Mouse (Mus musculus) splenic B cell, adult 2 months (primary cell): Measurements from ENCODE around the gene Rab11fip4.

ENCODE experiments used
- DNase-seq: peaks from one replicate; pipeline ENCODE4 v3.0.0-alpha.2; 2011; ENCODE audit warnings: low read depth, low spot score
- H3K27me3 ChIP-seq: 2 replicates; pipeline ENCODE4 v1.6.1; 2012; ENCODE audit warnings: mild to moderate bottlenecking, low read length, moderate library complexity, mixed read lengths; ENCODE audit not compliant: control insufficient read depth, poor library complexity, insufficient read depth, severe bottlenecking
- H3K36me3 ChIP-seq: 2 replicates; pipeline ENCODE4 v1.6.1; 2012; ENCODE audit warnings: mild to moderate bottlenecking, low read length, moderate library complexity, mixed read lengths; ENCODE audit not compliant: control insufficient read depth, poor library complexity, insufficient read depth, severe bottlenecking

Gene Rab11fip4

GRCm38 (mm10) chr11:79590664-79591590 is at the start of gene Rab11fip4:
Gene Rab11fip4 (plus strand): TSS chr11:79591212.
- no peak for DNase-seq
- Histone ChIP-seq H3K27me3 (no peaks in the 10 kb centered on the region), H3K36me3 (no peaks in the 10 kb centered on the region)

GRCm38 (mm10) chr11:79552622-79553021 is 38.4 kb upstream of the Rab11fip4 start:
- DNase-seq: no peak
- H3K27me3 ChIP-seq: no peaks in the 10 kb centered on the region
- peaks cover 14% of the 10 kb centered on the region for H3K36me3 ChIP-seq

DNA sequence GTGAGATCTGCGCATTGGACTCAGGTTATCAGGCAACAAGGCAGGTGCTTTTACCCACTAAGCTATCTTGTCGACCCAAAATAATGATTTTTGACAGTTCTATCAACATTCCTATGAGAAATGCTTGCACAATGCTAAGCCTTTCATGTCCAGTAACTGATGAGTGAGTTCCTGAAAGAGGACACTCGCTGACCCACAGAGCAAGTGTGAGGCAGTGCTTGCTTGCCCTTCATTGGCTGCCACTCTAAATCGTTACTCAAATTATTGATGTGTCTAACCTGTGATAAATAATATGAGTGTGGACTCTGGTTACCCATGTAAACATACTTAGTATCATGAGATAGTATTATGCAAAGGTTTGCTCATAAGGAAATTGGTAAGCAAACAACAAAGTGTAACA is 30.5 kb upstream of the Rab11fip4 start:
- peaks cover 6% of the 10 kb centered on the region; the same call in 1 of the 2 replicates for H3K36me3 ChIP-seq
- H3K27me3 ChIP-seq: no peaks in the 10 kb centered on the region
- DNase-seq: no peak

- no peak for DNase-seq
- peaks cover 14% of the 10 kb centered on the region for H3K36me3 ChIP-seq
- H3K27me3 ChIP-seq: no peaks in the 10 kb centered on the region
These were observed 27.5 kb upstream of the Rab11fip4 start for GRCm38 (mm10) chr11:79563493-79563892.

DNA sequence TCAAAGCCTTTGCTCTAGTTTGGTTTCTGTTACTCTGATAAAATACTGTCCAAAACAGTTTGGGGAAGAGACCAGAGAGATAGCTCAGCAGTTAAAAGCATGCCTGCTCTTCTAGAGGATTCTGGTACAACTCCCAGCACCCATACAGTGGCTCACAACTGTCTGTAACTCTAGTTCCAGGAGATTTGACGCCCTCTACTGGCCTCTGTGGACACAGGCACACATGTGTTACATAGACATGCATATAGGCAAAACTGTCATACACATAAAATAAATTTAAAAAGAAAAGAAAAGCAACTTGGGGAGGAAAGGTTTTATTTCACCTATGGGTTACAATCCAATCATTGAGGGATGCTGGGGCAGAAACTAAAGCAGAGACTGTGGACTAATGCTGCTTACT is 24.1 kb upstream of the Rab11fip4 start:
- Histone ChIP-seq H3K36me3 (peaks cover 20% of the 10 kb centered on the region), H3K27me3 (no peaks in the 10 kb centered on the region)
- DNase-seq: no peak

DNA sequence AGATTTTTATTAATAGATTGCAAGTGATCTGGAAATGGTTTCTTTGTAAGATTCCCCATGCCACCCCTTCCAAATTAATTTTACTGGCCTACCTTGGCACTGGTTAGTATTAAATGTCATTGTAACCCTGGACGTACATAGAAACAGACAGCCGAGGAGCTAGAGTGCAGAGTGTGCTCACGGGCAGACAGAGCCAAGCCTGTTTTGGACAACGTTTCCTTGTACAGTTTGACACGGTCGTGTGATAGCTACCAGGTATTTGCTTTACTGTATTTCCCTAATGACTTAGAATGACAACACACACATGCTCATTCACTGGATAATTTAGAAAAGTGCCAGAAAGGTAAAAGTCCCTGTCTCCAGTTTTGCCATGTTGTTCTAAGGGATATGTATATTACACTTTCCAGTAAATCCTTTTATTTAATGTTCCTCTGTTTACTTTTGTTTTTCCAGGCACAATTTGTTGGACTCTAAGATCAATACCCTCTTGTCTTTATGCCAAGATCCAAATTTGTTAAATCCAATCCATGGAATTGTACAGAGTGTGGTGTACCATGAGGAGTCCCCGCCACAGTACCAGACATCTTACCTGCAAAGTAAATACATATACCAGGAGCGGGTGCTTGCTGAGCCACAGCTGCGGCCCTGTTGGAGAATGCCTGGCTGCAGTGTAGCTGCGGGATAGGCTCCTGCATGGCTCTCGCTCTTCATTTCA is 22.7 kb upstream of the Rab11fip4 start:
- Histone ChIP-seq H3K27me3 (no peaks in the 10 kb centered on the region), H3K36me3 (peaks cover 20% of the 10 kb centered on the region)
- DNase-seq: no peak

GRCm38 (mm10) chr11:79570319-79570718 is 20.7 kb upstream of the Rab11fip4 start:
- Histone ChIP-seq H3K36me3 (peaks cover 20% of the 10 kb centered on the region), H3K27me3 (no peaks in the 10 kb centered on the region)
- DNase-seq: no peak

DNA sequence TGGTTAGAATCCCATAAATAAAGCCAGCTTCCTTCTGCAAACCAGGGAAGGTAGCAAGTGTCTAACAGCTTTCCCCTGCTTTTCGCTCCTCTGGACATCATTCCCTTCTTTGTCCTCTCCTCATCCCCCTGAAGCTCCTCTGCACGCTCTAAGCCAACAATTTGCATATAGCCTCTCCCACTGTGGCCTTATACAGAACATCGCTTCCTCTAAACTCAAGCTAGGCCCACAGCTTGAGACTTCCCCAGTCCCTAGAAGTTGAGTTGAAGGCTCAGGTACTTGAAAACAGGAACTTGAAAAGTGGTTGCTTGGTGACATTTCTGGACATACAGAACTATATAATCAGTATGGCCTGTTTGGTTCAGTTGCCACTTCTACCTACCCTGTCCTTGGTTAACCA is 17.2 kb upstream of the Rab11fip4 start:
- H3K36me3 ChIP-seq: peaks cover 8% of the 10 kb centered on the region
- H3K27me3 ChIP-seq: no peaks in the 10 kb centered on the region
- DNase-seq: peak; percentile 72

GRCm38 (mm10) chr11:79575383-79576073 is 15.5 kb upstream of the Rab11fip4 start:
- no peaks in the 10 kb centered on the region for H3K27me3 ChIP-seq
- no peak for DNase-seq
- H3K36me3 ChIP-seq: peaks cover 5% of the 10 kb centered on the region; the same call in 1 of the 2 replicates

GRCm38 (mm10) chr11:79577741-79578140 is 13.3 kb upstream of the Rab11fip4 start:
- peak; percentile 89 for DNase-seq
- no peaks in the 10 kb centered on the region for H3K36me3 ChIP-seq
- no peaks in the 10 kb centered on the region for H3K27me3 ChIP-seq

GRCm38 (mm10) chr11:79580660-79581059 is 10.4 kb upstream of the Rab11fip4 start:
- no peak for DNase-seq
- Histone ChIP-seq H3K36me3 (no peaks in the 10 kb centered on the region), H3K27me3 (no peaks in the 10 kb centered on the region)

DNA sequence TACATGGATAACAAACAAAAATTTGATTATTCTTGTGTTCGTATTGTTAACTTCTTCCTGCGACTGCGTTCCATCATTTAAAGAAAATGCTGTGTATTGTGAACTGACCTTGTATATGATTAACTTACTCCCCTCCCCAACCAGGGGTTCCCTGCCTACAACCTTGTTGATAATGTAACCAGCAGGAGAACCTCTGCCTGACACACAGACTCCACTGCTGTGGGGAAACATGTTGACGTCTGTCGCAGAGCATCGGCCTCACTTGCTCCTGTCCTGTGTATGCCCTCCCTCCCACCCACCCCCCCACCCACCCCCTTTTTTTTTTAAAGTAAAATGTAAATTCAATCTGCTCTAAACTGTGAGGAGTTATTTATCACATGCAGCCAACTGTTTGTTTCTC is 9.8 kb upstream of the Rab11fip4 start:
- Histone ChIP-seq H3K36me3 (no peaks in the 10 kb centered on the region), H3K27me3 (no peaks in the 10 kb centered on the region)
- no peak for DNase-seq

DNA sequence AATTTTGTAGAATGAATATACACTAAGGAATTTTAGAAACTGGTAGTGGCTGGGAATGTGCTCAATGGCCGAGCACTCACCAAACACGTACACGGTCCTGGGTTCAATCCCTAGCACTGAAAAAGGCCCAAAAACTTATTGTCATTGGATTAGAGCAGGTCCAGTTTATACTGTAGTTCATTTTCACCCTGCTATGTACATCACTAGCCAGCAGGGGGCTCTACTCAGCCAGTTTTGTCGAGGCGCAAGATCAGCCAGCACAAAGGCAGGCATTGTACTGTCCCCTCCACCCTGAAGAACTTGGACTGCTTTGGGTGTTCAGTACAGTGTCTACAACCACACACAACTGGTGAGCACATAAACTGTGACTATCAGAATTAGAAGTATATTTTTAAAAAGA is 6.8 kb upstream of the Rab11fip4 start:
- no peaks in the 10 kb centered on the region for H3K27me3 ChIP-seq
- DNase-seq: peak; percentile 77
- H3K36me3 ChIP-seq: no peaks in the 10 kb centered on the region

- no peaks in the 10 kb centered on the region for H3K27me3 ChIP-seq
- H3K36me3 ChIP-seq: no peaks in the 10 kb centered on the region
- peak; percentile 25 for DNase-seq
These were observed 1.5 kb upstream of the Rab11fip4 start for GRCm38 (mm10) chr11:79589317-79590075.
